Mouse (Mus musculus) spleen, postnatal 4 days (tissue): ENCODE measurements around the gene Timm13.
A peak's percentile ranks its signal among the peaks of the same experiment; 100 is the strongest.

Experiments used
- DNase-seq, 2 experiments: peaks; one replicate each; pipeline ENCODE4 v3.0.0; 2022; ENCODE audit warnings: low spot score in 2 of 2

Gene Timm13

DNA sequence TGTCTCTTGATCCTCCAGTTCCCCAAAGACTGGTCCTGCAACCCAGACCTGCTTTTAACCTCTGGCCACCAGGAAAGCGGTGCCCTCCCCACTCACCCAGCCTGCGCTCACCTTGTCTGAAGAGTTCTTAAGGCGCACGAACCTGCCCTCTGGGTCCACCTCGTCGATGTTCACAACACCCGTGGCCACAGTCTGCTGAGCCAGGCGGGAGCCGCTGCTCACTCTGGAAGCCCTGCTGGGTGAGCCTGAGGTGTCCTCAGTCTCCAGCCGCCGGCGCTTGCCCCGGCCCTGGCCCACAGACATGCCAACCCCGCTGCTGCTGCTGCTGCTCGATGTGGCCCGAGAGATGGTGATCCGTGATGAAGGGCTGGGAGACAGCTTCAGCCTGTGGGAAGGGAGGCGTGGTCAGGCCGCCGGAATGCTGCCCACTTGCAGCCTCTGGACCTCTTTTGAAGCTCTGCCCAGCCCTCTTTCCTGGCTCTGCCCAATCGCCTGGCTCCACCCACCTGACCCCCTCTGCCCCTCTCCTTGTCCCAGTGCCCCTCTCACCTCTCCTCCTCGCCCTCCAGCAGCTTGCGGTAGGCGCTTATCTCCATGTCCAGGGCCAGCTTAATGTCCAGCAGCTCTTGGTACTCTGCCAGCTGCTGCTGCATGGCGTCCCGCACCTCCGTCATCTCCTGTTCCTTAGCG, 3.4 kb upstream of the Timm13 start:
- no peak for DNase-seq

DNA sequence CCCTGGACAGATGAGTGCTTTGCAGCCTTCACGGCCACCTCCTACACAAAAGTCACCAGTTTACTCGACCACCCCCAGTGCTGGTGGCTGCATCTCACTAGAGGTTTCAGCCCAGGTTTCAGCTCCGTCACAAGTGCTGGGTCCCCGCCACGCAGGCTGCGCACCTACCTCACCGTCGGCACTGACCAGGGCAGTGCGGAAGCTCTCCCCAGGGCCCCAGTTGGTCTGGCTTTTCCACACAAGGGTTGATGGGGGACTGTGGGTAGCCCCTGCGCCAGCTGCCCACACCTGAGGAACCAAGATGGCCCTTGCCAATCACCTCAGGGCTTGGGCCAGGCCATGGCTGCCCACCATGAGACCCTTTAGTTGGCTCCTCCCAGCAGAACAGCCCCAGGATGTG, 2.5 kb upstream of the Timm13 start:
- DNase-seq: no peak

DNA sequence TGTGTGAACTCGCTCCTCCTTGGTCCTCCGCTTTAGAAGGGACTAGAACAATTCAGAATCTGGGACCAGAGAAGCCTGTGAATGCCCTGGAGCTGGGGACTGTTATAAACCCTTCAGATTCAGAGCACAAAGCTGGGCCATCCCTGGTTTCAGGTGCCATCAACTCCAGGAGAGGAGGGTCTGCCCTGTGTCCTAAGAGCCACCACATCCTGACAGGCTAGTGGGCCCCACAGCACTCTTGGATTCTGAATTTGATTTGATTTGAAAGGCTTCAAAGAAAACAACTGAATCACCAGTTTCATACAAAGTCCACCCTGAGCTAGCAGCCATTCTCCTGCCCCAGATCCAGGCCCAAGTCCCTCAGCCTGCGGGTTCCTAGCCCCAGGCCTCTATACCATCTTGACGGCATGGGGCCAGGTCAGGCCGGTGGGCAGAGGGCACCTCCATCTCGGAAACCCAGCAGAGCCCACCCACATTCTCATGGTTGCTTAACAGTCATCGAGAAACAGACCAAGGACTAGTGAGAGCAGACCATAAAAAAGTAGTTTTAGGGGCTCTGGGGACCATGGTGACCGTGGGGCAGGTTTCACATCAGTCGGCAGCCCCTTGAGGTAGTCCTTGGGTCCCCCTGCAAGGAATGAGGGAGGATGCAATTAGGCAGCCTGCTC, 1.6 kb upstream of the Timm13 start:
- DNase-seq: no peak

DNA sequence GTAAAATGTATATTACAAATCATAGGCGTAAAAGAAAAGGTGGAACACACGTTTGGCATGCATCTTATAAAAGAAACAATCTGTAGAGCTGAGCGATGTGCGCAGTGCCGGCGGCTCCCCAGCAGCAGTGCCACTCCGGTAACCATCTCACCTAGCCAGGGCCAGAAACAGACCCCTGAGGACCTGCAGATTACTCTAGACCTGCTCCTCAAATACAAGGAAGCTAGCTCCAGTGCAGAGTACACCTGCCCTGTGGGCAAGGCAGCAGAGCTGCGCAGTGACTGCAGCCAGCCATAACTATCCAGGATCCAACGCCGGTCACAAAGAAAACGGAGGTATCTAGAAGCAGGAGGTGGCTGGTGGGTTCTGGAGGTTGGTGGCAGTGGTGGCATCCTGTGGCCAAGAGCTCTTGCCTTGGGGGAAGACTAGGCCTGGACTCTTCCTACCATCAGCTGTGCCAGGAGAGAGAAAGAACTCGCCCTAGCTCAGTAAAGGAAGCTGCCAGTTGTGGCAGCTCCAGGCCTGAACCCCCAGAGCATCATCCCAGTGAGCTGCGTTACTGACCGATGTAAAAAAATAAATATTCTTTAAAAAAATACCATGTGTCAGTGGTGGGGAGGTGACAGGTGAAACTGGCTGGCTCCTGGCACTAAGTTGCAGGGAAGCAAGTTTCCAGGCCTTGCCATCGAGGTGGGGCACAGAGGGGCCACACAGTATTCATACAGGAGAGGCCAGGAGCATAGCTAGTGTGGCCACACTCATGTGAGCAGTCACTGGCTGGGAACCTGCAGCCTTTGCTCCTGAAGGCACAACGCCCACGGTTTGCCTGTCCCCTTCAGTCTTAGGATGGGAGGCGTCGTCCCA, 872 bp upstream of the Timm13 start:
- no peak for DNase-seq

DNA sequence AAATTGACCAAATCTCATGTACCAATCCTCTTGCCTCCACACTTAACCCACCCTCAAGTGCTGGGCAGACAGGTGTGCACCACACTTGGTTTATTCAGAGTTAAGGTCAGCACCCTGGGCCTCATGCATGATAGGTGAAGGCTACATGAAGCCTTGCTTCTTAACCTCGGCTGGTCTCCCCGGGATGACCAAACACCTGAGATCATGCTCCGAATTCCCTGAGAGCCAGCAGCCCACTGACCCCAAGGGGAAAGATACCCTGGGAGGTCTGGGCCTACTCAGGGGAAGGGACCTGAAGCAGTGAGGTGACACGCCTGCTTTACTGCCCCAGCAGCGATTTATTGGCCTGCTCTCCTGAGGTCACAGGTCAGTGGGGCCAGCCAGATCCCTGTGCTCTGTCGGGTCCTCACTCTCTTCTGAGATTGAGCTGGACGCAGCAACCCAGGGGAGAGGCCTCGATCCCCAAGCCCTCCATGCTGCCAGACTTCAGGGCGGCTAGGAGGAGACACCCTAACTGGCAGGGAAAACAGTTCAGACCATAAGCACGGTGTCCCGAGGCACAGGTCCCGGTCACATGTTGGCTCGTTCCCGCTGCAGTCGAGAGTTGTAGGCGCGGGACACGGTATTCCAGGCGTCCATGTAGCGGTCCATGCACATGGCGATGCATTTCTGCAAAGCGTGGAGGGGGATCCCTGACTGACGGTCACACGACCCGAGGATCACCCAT, 1.0 kb downstream of the Timm13 start:
- no peak for DNase-seq

DNA sequence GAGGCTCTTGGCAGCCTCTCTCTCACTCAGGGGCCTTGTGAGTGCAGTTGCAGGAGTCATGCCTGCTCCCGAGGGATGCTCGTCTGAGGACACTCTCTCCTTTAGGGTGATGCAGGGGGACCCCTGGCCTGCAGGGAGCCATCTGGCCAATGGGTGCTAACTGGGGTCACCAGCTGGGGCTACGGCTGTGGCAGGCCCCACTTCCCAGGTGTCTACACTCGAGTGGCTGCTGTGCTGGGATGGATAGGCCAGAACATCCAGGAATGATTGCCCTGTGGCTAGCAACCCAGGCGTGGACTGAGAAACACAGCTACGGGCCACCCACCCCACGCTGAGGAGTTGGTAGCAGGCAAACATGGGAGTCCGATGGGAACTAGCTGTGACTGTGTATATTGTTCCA, 1.7 kb downstream of the Timm13 start:
- no peak for DNase-seq

DNA sequence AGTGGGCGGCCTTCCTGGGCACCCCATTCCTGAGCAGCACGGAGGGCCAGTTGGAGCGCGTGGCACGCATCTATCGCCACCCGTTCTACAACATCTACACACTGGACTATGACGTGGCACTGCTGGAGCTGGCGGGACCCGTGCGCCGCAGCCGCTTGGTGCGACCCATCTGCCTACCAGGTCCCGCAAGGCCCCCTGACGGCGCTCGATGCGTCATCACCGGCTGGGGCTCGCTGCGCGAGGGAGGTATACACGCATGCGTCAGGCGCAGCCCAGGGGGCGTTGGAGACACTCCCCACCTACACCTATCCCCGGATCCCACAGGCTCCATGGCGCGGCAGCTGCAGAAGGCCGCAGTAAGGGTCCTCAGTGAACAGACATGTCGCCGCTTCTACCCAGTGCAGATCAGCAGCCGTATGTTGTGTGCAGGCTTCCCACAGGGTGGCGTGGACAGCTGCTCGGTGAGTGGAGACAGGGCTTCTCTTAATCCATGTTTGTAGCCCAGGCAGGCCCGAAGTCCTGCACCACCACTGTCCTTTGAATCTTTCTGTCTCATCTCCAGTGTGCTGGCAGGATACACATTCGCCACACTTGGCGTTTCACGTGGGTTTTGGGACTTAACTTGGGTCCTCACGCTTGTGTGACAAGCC, 2.8 kb downstream of the Timm13 start:
- DNase-seq: no peak

DNA sequence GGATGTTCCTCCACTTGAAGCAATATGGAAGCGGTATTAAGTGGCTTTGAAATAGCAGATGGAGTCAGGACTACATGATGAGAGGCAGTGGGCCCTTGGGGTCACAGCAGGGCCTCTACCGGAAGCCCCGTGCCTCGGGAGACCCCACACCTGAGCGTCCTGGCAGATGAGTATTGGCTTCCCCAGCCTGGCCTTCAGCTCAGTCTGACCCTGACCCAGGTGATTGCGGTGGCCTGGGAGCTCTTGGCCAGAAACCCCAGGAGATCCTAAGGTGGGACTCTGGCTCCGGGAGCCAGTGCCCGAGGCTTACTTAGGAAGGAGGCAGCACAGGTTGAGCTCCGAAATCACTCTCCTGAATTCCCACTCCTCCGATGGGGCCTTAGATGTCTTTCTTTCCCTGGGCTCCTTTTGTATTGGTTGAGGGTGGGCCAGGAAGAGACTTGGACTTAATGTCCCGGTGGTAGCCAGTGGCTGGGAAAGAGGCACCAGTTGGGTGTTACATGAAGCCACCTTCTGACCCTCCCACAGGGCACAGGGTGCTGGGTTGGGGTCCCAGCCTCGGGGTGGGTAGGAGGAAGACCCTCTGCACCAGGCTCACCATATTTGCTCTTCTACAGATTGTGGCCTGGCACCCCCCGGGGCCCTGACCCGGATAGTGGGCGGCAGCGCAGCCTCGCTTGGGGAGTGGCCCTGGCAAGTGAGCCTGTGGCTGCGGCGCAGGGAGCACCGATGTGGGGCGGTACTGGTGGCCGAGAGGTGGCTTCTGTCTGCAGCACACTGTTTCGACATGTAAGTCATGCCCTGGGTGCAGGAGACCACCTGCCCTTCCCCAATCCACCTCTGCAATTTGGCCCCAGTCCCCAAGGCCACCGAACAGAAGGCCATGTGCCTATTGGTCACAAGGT, 3.9 kb downstream of the Timm13 start:
- DNase-seq: no peak

DNA sequence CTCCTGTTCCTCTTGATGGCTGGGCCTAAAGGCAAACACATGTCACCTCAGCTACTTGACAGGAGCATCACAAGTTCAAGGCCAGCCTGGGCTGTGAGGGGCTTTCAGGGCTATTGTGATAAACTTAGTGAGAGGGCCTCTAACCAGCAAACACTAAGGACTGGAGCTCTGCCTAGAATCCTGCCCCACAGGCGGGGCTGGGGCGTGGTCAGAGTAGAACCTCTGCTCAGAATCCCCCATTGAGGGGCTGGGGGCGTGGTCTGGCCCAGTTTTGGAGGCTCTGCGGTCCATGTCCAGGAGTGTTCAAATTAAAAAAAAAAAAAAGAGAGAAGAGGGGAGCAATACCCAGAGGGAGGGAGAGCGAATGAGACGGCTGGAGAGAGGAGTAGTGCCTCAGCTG, 5.1 kb downstream of the Timm13 start:
- no peak for DNase-seq

DNA sequence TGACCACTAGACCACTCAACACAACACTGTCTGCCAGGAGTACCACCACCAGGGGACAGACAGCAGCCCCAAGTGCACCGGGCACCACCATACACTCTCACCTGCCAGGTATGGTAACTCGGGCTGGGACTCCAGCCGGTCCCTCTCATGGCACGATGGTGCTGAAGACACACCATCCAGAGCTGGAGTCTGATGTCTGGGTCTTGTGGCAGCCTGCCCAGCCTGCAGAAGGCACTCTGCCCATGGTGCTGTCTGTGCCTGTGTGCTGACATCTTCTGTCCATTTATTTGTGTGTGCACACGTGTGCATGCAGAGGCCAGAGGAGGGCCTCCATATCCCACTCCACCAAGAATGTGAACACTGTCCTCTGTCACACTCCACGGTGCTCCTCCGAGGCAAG, 5.7 kb downstream of the Timm13 start:
- no peak for DNase-seq

DNA sequence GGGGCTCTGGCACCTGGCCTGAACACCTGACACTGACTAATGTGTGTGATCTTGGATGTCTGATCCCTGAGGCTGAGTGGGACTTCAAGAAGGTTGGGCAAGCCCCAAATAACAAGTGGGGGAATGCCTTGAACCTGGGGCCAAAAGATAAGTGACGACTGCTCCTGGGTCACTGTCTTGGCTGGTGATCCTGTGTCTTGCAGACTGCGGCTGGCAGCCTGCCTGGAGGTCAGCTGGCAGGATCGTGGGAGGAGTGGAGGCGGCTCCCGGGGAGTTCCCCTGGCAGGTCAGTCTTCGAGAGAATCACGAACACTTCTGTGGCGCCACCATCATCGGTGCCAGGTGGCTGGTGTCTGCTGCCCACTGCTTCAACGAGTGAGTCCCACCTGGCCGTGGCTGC, 13.6 kb downstream of the Timm13 start:
- DNase-seq: no peak

DNA sequence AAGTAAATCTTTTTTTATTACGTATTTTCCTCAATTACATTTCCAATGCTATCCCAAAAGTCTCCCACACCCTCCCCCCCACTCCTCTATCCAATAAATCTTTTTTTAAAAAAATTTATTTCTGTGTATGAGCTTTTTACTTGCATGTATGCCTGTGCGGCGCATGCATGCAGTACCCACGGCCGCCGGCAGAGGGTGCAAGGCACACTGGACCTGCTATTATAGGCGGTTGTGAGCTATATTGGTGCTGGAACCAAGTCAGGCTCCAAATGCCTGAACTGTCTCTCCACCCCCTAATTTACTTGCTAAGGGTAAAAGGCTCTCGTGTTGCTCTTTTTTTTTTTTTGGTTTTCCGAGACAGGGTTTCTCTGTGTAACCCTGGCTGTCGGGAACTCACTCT, 19.5 kb downstream of the Timm13 start:
- DNase-seq: peak; percentile 88 to 97

DNA sequence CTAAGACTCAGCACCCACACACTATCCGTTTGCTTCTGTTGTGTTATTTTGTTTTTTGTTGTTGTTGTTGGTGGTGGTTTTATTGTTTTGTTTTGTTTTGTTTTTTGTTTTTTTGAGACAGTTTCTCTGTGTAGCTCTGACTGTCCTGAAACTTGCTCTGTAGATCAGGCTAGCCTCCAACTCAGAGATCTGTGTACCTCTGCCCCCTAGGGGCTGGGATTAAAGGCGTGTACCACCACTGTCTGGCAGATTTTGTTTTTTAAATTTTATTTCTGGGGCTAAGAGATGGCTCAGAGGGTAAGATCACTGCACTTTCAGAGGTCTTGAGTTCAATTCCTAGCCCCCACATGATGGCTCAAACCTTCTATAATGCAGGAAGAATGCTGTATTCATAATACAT, 19.9 kb downstream of the Timm13 start:
- no peak for DNase-seq

DNA sequence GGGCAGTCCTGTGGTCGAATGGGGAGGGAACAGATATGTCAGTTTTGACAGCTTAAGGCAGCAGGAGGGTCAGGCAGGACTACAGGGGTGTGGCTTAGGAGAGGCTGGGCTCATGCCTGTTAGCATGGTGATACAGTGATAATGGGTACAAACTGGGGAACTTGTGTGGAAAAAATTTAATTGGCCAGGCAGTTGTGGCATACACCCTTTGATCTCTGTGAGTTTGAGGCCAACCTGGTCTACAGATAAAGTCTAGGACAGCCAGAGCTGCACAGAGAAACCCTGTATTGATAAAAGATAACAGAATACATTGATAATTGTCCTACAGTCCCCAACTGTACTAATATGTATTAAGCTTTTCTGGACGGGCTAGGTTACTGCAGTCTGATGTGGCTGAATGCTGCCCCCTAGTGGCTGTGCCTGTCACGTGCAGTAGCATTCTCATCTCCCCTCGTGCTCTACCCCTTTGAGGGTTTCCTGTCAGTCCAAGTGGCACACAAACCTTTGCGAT, 20.6 kb downstream of the Timm13 start:
- DNase-seq: peak; percentile 83 to 95

DNA sequence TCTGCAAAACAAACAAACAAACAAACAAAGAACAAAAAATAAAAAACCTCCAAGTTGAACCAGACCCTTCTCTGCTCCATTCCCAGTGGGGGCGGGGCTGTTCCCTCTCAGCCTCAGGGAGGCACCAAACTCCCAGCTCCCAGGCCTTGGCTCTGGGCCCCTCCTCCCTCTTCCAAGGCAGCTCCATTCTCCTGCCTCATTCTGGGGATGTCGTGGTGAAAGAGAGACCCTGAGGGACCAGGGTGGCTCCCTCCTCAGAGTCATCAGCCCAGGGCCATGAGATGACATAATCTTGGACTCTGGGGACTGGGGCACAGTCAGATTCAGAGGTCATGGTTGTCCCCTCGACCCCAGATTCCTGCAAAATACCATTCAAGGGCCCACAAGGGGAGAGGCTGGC, 24.2 kb downstream of the Timm13 start:
- no peak for DNase-seq

DNA sequence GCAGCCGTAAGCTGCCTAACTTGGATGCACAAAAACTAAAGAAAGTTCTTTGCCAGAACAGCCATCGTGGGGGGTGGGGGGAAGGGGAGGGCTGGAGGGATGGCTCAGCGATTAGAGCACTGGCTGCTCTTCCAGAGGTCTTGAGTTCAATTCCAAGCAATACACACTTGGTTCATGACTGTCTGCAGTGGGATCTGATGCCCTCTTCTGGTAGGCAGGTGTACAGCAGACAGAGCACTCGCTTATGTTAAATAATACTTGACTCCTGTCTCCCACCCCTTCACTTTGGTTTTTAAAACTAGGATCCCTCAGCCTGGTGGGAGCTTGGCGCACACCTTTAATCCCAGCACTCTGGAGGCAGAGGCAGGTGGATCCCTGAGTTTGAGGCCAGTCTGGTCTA, 24.7 kb downstream of the Timm13 start:
- DNase-seq: peak; percentile 76 to 85

DNA sequence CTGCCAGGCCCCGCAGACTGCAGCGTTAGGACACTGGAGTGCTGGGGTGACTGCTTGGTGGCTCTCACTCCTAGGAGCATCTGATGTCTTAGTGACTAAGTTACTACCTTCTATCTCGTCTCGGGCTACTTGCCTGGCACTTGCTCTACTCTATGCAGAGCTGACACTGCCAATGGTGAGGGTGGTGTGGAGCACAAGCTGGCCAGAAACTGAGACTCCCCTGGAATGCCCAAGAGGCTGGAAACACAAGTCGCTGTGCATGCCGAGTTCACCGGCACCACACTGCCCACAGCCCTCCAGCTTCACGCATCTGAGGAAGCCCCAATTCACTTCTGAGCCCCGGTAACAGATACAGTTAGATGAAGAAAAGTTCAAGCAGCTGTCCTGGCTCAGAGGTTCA, 26.7 kb downstream of the Timm13 start:
- no peak for DNase-seq

DNA sequence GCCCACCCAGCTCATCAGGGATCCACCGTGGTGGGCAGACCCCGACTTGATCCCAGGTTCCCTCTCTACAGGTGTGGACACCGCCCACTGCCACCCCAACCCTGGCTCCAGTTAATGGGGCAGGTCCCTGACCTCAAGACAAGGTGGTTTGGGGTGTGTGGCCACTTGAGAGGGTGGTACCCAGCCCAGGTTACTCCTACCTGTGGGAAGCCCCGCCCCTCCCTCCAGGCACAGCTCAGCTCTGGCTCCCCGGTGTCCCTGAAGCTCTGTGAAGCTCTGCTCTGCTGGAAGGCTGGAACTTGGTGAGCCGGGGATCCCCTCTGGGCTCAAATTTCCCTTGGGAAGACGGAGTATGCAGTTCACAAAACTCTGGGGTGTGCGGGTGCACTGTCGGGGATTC, 29.2 kb downstream of the Timm13 start, which contains the start of gene Tmprss9:
Gene Tmprss9 (plus strand): TSS at position 268 of the 400 bp plus-strand sequence.
- DNase-seq: no peak

DNA sequence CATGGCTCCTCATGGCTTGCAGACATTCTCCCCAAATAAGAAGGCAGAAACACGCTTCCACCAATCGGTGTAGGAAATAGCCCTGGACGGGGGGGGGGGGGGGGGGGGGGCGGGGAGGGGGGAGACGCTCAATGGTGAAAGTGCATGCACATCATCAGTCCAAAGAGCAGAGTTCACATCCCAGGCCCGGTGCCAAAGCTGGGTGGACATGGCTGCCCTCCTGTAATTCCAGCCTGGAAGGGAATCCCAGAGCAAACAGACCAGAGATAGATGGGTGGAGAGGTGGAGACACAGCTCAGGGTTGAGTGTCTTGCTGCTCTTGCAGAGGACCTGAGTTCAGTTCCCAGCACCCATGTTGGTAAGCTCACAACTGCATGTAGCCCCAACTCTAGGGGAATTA, 29.8 kb downstream of the Timm13 start:
- peak in 1 of 2 experiments; percentile 12 for DNase-seq

DNA sequence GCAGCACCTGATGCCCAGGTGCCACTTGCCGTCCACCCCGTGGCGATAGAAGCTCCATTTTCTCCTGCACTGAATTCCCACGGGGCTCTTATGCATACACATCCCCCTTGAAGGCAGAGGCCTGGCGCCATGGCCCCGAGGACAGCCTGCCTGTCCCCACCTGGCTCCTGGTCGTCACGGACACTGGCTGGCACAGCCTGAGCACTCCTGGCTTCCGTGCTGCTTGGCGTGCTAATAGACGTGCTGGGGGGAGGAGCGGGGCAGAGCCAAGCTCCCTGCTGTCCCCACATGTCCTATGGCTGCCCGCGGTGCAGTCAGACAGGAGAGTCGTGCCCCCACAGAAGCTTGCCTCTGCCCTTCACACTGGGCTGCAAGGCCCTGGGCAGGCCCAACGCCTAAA, 36.3 kb downstream of the Timm13 start:
- no peak for DNase-seq
